Mouse (Mus musculus): ENCODE results near the gene Gm17490. TPM values are rescaled to one million over a fixed set of nuclear protein-coding genes. Genes with fewer than 3 reads are reported as not detected.

The Gm17490 gene
- not detected in 2 replicates for polyA plus RNA-seq (2011; ENCODE audit: insufficient read depth, insufficient read length, low read depth, missing spikeins)

GRCm38 (mm10) chr2:11625890-11626289 lies at the start of gene Gm17490:
Gm17490 (minus strand) TSS chr2:11626264.
- Histone ChIP-seq H3K4me3 (ENCODE audit: low read depth, low read length) (no peak within 1 kb of the TSS), H3K27ac (ENCODE audit: insufficient read depth, low read length) (no peak within 1 kb of the TSS)
- no peak for TF ChIP-seq POLR2A (IDR thresholded peaks at IDR 0.05; ENCODE audit: insufficient read depth, low read length)
- TF ChIP-seq CTCF (IDR thresholded peaks at IDR 0.05; ENCODE audit: low read depth, low read length) = no peak
- TF ChIP-seq EP300 (IDR thresholded peaks at IDR 0.05; ENCODE audit: insufficient read depth, low read depth, low read length) = no peak

GRCm38 (mm10) chr2:11672144-11672543 lies 46.1 kb upstream of the Gm17490 start:
- no peaks in the 10 kb centered on the region for H3K4me1 ChIP-seq (ENCODE audit: control insufficient read depth, insufficient read depth, low read length)
- H3K4me3 ChIP-seq (ENCODE audit: low read depth, low read length) = no peak overlapping the region
- H3K27ac ChIP-seq (ENCODE audit: insufficient read depth, low read length) = no peak overlapping the region
- H3K9ac ChIP-seq (ENCODE audit: low read depth, poor library complexity, severe bottlenecking) = no peak overlapping the region
- no peaks in the 10 kb centered on the region for H3K36me3 ChIP-seq (ENCODE audit: control insufficient read depth, insufficient read depth, low read length, poor library complexity, severe bottlenecking)
- no peaks in the 10 kb centered on the region for H3K9me3 ChIP-seq (replicated peaks; ENCODE audit: control insufficient read depth, insufficient read depth, low read length, poor library complexity, severe bottlenecking)
- H3K27me3 ChIP-seq (ENCODE audit: control insufficient read depth, insufficient read depth, low read length, poor library complexity, severe bottlenecking) = no peaks in the 10 kb centered on the region
- no peak for TF ChIP-seq EP300 (IDR thresholded peaks at IDR 0.05; ENCODE audit: insufficient read depth, low read depth, low read length)
- peak; percentile 51 for TF ChIP-seq CTCF (IDR thresholded peaks at IDR 0.05; ENCODE audit: low read depth, low read length)
- no peak for TF ChIP-seq POLR2A (IDR thresholded peaks at IDR 0.05; ENCODE audit: insufficient read depth, low read length)

More at GRCm38 (mm10) chr2:11625890-11626289, at the start of gene Gm17490:
- Histone ChIP-seq H3K36me3 (ENCODE audit: control insufficient read depth, insufficient read depth, low read length, poor library complexity, severe bottlenecking) (no peaks in the 10 kb centered on the region), H3K27me3 (ENCODE audit: control insufficient read depth, insufficient read depth, low read length, poor library complexity, severe bottlenecking) (no peaks in the 10 kb centered on the region), H3K9me3 (replicated peaks; ENCODE audit: control insufficient read depth, insufficient read depth, low read length, poor library complexity, severe bottlenecking) (no peaks in the 10 kb centered on the region), H3K4me1 (ENCODE audit: control insufficient read depth, insufficient read depth, low read length) (no peaks in the 10 kb centered on the region), H3K9ac (ENCODE audit: low read depth, poor library complexity, severe bottlenecking) (no peak within 1 kb of the TSS)

GRCm38 (mm10) chr2:11665326-11665725 lies 39.3 kb upstream of the Gm17490 start:
- H3K36me3 ChIP-seq (ENCODE audit: control insufficient read depth, insufficient read depth, low read length, poor library complexity, severe bottlenecking) = no peaks in the 10 kb centered on the region
- H3K9ac ChIP-seq (ENCODE audit: low read depth, poor library complexity, severe bottlenecking) = no peak overlapping the region
- no peak overlapping the region for H3K4me3 ChIP-seq (ENCODE audit: low read depth, low read length)
- H3K27me3 ChIP-seq (ENCODE audit: control insufficient read depth, insufficient read depth, low read length, poor library complexity, severe bottlenecking) = no peaks in the 10 kb centered on the region; the same call in 1 of the 2 replicates
- no peaks in the 10 kb centered on the region; the same call in 1 of the 2 replicates for H3K9me3 ChIP-seq (replicated peaks; ENCODE audit: control insufficient read depth, insufficient read depth, low read length, poor library complexity, severe bottlenecking)
- H3K4me1 ChIP-seq (ENCODE audit: control insufficient read depth, insufficient read depth, low read length) = no peaks in the 10 kb centered on the region
- H3K27ac ChIP-seq (ENCODE audit: insufficient read depth, low read length) = no peak overlapping the region
- no peak for TF ChIP-seq EP300 (IDR thresholded peaks at IDR 0.05; ENCODE audit: insufficient read depth, low read depth, low read length)
- no peak for TF ChIP-seq POLR2A (IDR thresholded peaks at IDR 0.05; ENCODE audit: insufficient read depth, low read length)
- TF ChIP-seq CTCF (IDR thresholded peaks at IDR 0.05; ENCODE audit: low read depth, low read length) = no peak

GRCm38 (mm10) chr2:11664806-11665205 lies 38.7 kb upstream of the Gm17490 start:
- Histone ChIP-seq H3K27ac (ENCODE audit: insufficient read depth, low read length) (no peak overlapping the region), H3K9ac (ENCODE audit: low read depth, poor library complexity, severe bottlenecking) (no peak overlapping the region), H3K9me3 (replicated peaks; ENCODE audit: control insufficient read depth, insufficient read depth, low read length, poor library complexity, severe bottlenecking) (no peaks in the 10 kb centered on the region; the same call in 1 of the 2 replicates), H3K36me3 (ENCODE audit: control insufficient read depth, insufficient read depth, low read length, poor library complexity, severe bottlenecking) (no peaks in the 10 kb centered on the region), H3K4me3 (ENCODE audit: low read depth, low read length) (no peak overlapping the region), H3K4me1 (ENCODE audit: control insufficient read depth, insufficient read depth, low read length) (no peaks in the 10 kb centered on the region), H3K27me3 (ENCODE audit: control insufficient read depth, insufficient read depth, low read length, poor library complexity, severe bottlenecking) (no peaks in the 10 kb centered on the region; the same call in 1 of the 2 replicates)
- TF ChIP-seq CTCF (IDR thresholded peaks at IDR 0.05; ENCODE audit: low read depth, low read length) = no peak
- no peak for TF ChIP-seq POLR2A (IDR thresholded peaks at IDR 0.05; ENCODE audit: insufficient read depth, low read length)
- TF ChIP-seq EP300 (IDR thresholded peaks at IDR 0.05; ENCODE audit: insufficient read depth, low read depth, low read length) = no peak

GRCm38 (mm10) chr2:11664367-11664766 lies 38.3 kb upstream of the Gm17490 start:
- Histone ChIP-seq H3K27me3 (ENCODE audit: control insufficient read depth, insufficient read depth, low read length, poor library complexity, severe bottlenecking) (no peaks in the 10 kb centered on the region; the same call in 1 of the 2 replicates), H3K27ac (ENCODE audit: insufficient read depth, low read length) (no peak overlapping the region), H3K36me3 (ENCODE audit: control insufficient read depth, insufficient read depth, low read length, poor library complexity, severe bottlenecking) (no peaks in the 10 kb centered on the region), H3K4me3 (ENCODE audit: low read depth, low read length) (no peak overlapping the region), H3K9ac (ENCODE audit: low read depth, poor library complexity, severe bottlenecking) (no peak overlapping the region), H3K9me3 (replicated peaks; ENCODE audit: control insufficient read depth, insufficient read depth, low read length, poor library complexity, severe bottlenecking) (no peaks in the 10 kb centered on the region; the same call in 1 of the 2 replicates), H3K4me1 (ENCODE audit: control insufficient read depth, insufficient read depth, low read length) (no peaks in the 10 kb centered on the region)
- TF ChIP-seq POLR2A (IDR thresholded peaks at IDR 0.05; ENCODE audit: insufficient read depth, low read length) (no peak), CTCF (IDR thresholded peaks at IDR 0.05; ENCODE audit: low read depth, low read length) (peak; percentile 40), EP300 (IDR thresholded peaks at IDR 0.05; ENCODE audit: insufficient read depth, low read depth, low read length) (no peak)

GRCm38 (mm10) chr2:11663961-11664360 lies 37.9 kb upstream of the Gm17490 start:
- no peaks in the 10 kb centered on the region for H3K4me1 ChIP-seq (ENCODE audit: control insufficient read depth, insufficient read depth, low read length)
- no peak overlapping the region for H3K9ac ChIP-seq (ENCODE audit: low read depth, poor library complexity, severe bottlenecking)
- TF ChIP-seq POLR2A (IDR thresholded peaks at IDR 0.05; ENCODE audit: insufficient read depth, low read length) = no peak
- TF ChIP-seq CTCF (IDR thresholded peaks at IDR 0.05; ENCODE audit: low read depth, low read length) = peak; percentile 97
- no peak overlapping the region for H3K27ac ChIP-seq (ENCODE audit: insufficient read depth, low read length)
- no peaks in the 10 kb centered on the region for H3K36me3 ChIP-seq (ENCODE audit: control insufficient read depth, insufficient read depth, low read length, poor library complexity, severe bottlenecking)
- no peak overlapping the region for H3K4me3 ChIP-seq (ENCODE audit: low read depth, low read length)
- no peaks in the 10 kb centered on the region; the same call in 1 of the 2 replicates for H3K27me3 ChIP-seq (ENCODE audit: control insufficient read depth, insufficient read depth, low read length, poor library complexity, severe bottlenecking)
- H3K9me3 ChIP-seq (replicated peaks; ENCODE audit: control insufficient read depth, insufficient read depth, low read length, poor library complexity, severe bottlenecking) = no peaks in the 10 kb centered on the region; the same call in 1 of the 2 replicates
